Mouse (Mus musculus) liver, adult 2 months (tissue): Measurements from ENCODE around the gene Cdc42ep5.

ENCODE experiments used
- CTCF ChIP-seq: fragments of 200-500 bp; IDR thresholded peaks from 2 replicates; pipeline ENCODE4 v1.5.1; 2011; ENCODE audit warnings: low read depth, low read length, control low read depth
- POLR2A ChIP-seq: fragments of 200-500 bp; IDR thresholded peaks from 2 replicates; pipeline ENCODE4 v1.6.1; 2011; ENCODE audit warnings: low read length, control low read depth; ENCODE audit not compliant: insufficient read depth; ENCODE audit errors: extremely low read depth

DNA sequence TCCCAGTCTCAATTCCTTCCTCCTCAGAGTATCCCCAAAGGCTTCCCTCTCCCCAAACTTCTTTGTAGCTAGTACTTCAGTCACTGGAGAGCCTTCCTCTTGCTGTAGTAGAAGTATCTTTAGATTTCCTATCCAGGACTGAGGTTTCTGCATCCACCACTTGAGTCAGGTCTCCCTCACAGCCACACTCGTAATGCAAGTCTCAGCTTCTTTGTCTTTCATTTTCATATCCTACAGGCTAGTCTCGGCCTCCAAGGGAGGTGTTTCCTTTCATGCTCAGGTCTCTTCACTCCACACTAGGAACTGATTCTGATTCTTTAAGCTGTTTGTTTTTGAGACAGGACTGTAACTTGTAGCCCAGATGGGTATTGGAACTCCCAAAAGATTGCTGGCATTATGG, 26.5 kb downstream of the Cdc42ep5 start:
- TF ChIP-seq POLR2A (no peak), CTCF (no peak)
